Mouse (Mus musculus): Measurements from ENCODE around the gene Tpst1.

DNA sequence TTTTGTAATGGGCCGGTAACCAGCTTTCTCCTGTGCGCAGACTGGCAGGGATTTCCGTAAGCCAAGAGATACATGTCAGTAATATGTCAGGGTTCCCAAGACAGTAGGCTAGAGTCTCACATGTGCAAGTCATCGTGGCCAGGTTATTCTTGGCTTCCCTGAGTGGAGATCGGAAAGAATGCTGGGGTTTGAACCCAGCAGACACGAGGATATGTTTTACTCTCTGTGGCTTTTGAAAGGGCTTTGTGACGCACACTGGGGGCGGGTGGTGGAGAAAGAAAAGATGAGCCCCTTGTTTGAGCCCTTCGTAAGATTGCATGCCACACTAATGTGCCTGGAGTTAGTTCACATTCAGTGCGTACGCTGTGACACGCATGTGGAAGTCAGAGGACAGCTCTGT, 43.0 kb downstream of the Tpst1 start:
- TF ChIP-seq CTCF (IDR thresholded peaks at IDR 0.05; ENCODE audit: low read depth, low read length) (no peak), POLR2A (IDR thresholded peaks at IDR 0.05; ENCODE audit: extremely low read depth, insufficient read depth, low read length) (no peak)
